Mouse (Mus musculus) heart, postnatal 0 days (tissue): ENCODE results near the gene Tspan1.

Source experiments
- CTCF ChIP-seq: IDR thresholded peaks from 2 replicates; pipeline ENCODE4 v1.5.1; 2016; ENCODE audit warnings: antibody characterized with exemption, control low read depth, low read depth
- EP300 ChIP-seq: IDR thresholded peaks from 2 replicates; pipeline ENCODE4 v1.6.1; 2016; ENCODE audit warnings: antibody characterized with exemption, low read depth

DNA sequence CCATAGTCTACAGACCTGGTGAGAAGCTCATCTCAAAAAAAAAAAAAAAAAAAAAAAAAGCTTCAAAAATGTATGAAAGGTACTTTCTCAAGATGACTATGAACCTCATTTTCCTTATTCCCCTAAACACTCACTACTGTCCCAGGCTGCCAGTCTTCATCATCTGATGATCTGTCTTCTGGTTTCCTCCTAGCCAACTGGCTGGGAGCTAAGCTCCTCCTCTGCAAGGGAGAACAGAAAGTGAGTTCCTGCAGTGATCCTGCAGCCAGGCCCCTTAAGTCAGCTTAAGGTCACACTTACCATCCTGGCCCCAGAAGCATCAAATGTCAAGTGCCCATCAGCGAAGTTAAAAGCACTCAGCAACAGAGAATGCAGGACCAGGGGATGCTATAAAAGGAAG is 44.6 kb downstream of the Tspan1 start:
- TF ChIP-seq CTCF, result no peak
- no peak for TF ChIP-seq EP300
